Mouse (Mus musculus): ENCODE measurements around the gene Fmnl3. TPM values are rescaled to one million over a fixed set of nuclear protein-coding genes. Genes with fewer than 3 reads are reported as not detected.

Fmnl3 gene
- total RNA-seq, 2 experiments from 2014 or later = 11.3 to 13.4 TPM

DNA sequence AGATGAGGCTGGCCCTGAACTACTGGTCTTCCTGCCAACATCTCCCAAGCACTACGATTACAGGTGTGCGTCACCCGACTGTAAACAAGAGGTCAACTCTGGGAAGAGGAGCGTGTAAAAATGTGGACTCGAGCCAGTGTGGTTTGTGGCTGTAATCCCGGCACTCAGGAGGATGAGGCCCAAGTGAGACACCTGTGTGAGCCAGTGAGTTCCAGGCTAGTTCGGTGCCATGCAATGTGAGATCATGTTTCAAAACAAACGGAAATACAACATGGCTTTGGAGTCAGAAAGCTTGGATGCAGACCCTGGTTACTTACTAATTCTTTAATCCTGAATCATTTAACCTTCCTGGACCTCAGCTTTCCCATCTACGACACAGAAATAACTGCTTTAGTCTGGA lies 11.3 kb downstream of the Fmnl3 start:
- no peak for DNase-seq (ENCODE audit: low spot score in 2 of 2)
- intact Hi-C loops (cut with DNase I) = no loop called here

DNA sequence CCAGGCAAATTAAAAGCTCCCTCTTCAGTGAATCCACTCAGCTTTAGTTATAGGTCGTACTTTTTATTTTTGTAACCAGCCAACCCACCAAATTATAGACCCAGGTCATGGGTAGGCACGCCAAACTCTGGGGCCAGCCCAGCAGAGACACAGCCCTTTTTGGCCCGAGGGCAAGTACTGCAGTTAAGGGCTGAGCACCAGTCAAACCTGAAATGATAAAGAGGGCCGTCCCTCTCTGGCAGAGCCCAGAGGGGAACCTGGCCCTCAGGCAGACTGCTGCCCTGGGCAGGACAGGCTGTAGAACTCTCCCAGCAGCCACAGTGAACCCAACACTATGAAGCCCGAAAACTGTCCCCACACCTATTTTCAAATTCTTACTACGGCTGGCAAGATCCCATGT lies 13.8 kb downstream of the Fmnl3 start:
- intact Hi-C loops (cut with DNase I) = no loop called here
- no peak for DNase-seq (ENCODE audit: low spot score in 2 of 2)

DNA sequence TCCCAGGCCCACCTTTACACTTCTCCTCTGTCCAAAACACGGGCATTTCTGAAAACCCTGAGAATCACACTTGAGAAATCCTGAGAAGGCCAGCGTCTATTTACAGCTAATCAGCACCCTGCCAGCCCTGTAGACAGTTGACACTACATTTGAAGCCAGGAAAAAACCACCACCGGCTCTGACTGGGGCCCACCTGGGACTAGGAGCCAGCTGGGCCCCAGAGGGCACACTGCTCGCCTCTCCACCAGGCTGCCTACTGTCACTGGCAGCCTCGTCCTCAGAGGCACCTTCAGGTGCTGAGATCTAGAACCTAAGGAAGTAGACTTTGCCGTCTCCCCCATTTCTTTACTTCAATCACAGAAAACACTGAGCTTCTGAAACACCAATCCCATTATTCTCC lies 14.6 kb downstream of the Fmnl3 start:
- DNase-seq (ENCODE audit: low spot score in 2 of 2) = no peak
- intact Hi-C loops (cut with DNase I) = no loop called here

DNA sequence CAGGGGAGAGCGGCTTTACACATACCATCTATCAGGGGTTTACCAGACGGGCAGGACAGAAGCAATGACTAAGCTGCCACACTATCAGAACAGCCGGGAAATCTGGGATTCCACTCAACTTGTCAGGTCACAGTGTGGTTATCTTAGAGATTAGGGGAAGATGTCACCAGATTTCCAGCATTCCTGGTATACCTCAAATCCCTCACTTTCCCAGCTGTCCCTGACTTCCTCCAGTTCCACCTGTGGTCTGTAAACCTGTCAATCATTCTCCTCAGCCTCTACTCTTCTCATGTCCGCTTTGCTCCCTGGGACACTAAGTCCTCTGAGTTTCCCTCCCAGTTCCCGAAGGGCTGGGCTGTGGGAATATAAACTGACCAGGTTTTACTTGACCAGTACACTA lies 18.0 kb downstream of the Fmnl3 start:
- no peak for DNase-seq (ENCODE audit: low spot score in 2 of 2)
- intact Hi-C loops (cut with DNase I) = no loop called here

DNA sequence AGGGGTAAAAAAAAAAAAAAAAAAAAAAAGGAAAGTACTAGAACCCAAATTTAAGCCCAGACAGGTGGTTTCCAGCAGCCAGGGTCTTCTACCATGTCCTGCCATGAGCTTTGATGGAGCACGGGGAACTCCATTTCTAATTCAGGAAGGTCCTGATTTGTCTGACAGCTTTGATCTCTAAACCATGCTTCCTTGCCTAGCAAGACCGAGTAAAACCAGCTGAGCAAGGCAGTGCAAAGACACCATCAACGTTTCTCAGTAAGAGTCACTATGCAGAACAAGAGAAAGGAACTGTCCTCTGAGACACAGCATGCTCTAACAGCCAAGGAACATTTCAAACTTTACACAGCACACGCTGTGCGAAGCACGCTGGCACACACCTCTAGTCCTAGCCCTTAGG lies 18.7 kb downstream of the Fmnl3 start:
- no peak for DNase-seq (ENCODE audit: low spot score in 2 of 2)
- intact Hi-C loops (cut with DNase I) = no loop called here

DNA sequence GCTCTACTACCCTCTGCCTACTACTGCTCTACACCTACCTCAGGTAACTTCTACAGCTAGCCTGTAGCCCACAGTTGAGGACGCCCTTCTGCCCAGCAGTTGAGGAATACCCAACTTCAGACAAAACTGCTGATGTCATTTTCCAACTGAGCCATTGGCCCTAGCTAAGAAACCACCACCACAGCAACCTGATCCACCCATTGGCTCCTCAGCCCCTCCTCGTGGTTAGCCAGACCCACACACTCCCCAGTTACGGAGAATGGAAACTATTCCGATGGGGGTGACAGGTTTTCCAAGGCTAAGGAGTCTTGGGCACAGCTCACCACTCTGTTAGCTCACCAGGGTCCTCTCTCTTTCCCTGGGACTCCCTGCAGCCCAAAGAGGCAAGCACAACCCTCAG lies 25.3 kb downstream of the Fmnl3 start:
- no peak for DNase-seq (ENCODE audit: low spot score in 2 of 2)
- intact Hi-C loops (cut with DNase I) = no loop called here

DNA sequence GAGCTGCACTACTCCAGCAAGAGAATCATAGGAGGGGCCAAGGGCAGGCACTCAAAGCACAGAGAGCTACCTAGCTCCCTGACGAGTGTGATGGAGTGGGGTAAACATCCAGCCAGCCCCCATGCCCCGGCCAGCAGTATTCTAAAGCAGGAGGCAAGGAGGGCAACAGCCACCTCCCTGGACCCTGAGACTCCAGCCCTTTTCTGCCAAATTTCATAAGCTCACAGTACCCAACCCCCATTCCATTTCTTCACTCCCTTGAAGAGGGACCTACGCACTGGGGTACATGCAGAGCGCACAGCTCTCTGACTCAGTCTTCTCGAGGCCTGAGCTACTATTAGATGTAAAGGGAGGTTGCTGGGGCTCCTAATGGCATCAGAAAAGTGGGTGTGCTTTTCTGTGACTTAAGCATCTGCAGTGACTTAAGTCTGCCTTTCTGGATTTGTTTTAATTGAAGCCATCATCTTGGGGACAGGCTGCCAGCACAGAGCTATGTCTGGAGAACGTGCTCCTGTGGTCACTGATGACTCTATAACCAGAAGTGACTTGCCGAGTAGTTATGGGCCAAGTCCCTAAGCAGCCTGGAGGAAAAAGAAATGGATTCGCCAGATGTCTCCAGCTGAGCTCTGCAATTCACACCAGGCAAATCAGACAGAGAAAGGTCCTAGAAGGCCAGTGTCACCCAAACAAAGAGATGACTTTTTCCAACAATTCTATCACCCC lies 26.0 kb downstream of the Fmnl3 start:
- no peak for DNase-seq (ENCODE audit: low spot score in 2 of 2)
- intact Hi-C loops (cut with DNase I) = no loop called here

DNA sequence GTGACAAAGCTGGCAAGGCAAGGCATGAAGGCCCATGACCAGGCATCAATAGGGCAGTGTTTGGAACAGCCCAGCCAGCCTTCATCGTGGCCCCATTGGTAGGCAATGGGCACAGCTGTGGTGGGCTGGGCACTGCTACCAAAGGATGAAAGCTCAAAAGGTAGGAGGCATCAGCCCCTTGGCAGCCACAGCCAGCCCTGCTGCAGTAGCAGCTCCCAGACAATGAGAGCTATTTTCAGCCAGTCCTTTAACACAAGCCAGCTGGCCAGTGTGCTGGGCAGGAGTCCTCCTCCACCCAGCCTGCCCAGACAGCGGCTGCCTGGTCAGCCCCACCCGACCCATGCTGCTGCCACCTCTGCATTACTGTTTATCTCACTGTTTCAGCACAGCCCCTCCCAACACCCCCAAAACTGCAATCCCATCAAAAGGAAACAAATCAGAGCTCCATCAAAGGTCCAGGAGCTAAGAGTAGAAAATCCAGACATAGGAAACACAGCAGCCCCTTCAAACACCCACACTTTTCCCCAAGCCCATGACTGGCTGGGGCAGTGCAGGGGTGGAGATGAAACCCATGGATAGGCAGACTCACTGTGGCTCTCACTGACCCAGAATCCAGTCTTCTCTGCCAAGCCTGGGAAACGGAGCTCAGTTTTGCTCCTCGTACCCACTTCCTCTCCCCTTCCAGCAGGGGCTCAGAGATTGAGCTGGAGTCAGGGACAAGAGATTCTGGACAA lies 26.7 kb downstream of the Fmnl3 start:
- DNase-seq (ENCODE audit: low spot score in 2 of 2) = peak; percentile 49 to 73
- intact Hi-C loops (cut with DNase I) = no loop called here

DNA sequence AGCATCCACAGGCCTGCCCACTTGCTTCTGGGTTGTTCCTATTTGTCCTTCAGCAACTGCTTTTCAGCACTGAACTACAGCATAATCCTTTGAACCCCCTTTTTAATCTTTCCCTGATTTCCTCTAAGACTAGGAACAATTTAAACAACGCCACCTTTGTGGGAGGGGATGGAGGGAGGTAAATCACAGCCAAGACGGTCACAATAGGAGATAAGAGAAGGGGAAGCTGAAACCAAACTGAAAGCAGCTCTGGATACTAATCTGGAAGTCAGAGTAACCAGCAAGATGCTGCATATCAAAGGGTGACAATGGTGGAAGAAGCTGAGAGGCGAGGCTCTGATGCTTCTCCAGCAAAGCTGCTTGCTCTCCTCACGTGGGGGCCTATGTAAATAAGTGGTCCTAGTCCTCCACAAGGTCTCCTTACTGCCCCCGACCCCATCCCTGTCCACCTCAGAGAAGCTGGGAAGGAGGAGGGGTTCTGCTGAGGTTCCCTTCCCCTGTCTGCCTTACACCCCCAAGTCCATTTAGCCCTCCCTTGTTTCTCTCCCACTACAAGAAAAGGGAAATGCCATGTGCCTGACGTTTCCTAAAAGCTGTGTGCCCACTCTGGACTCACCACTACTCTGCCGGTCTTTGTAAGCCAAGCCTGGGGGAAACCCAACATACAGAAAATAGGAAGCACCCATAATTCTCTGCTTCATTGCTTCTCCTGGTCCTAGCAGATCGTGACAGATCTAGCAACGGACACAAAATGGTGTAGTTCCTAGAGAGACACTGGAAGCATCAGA lies 27.9 kb downstream of the Fmnl3 start:
- intact Hi-C loops (cut with DNase I) = no loop called here
- no peak for DNase-seq (ENCODE audit: low spot score in 2 of 2)

DNA sequence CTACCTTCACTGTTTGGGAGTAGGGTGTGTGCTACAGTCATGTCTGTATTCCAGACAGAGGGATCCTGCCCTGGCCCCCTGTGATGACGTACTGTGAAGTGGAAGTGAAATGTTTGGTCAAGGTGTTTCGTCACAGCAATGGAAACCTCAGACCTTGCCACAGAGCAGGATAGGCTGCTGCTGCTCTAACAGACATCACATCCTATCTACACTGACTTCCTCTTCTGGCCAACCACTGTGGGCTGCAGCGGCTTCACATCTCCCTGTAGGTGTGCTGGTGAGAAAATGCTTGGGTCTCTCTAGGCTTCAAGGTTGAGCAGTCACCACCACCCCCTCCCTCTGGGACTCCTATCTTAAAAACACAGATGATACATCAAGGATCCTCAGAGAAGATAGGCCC lies 29.2 kb downstream of the Fmnl3 start:
- no peak for DNase-seq (ENCODE audit: low spot score in 2 of 2)
- intact Hi-C loops (cut with DNase I) = no loop called here

DNA sequence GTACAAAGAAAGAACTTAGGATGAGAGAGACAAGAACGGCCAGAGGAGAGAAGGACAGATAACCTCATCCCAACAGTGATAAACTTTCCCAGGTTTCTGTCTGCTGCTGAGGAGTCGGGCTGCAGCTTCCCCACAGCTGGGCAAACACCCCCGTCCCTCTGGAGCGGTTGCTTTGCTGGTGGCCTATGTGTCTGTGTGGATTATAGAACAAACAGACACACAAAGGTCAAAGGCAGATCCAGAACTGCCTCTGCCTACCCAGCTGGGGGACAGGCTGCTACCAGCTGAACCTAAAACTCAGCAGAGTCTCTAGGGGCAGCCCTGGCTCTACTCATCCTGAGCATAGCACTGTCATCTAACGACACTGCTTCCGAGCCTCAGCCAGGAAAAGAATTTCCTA lies 30.6 kb downstream of the Fmnl3 start:
- intact Hi-C loops (cut with DNase I) = no loop called here
- no peak for DNase-seq (ENCODE audit: low spot score in 2 of 2)

DNA sequence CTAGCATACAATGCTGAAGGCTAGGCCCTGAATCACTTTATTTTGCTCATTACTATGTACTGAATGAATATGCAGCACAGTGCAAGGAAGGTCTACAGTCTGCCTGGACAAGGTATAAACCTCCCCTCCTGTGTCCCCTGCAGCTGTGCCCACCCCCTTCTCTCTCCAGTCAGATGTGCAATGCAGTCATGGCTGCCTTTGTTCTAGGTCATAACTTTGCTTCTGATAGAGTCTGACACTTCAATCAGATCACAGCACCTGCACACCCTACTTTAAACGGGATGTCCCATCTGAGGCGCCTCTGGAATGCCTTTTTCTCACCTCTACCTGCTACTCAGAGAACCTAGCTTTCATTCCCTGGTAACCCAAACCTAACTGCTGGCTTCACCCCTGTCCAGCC lies 31.4 kb downstream of the Fmnl3 start:
- DNase-seq (ENCODE audit: low spot score in 2 of 2) = no peak
- intact Hi-C loops (cut with DNase I) = no loop called here

DNA sequence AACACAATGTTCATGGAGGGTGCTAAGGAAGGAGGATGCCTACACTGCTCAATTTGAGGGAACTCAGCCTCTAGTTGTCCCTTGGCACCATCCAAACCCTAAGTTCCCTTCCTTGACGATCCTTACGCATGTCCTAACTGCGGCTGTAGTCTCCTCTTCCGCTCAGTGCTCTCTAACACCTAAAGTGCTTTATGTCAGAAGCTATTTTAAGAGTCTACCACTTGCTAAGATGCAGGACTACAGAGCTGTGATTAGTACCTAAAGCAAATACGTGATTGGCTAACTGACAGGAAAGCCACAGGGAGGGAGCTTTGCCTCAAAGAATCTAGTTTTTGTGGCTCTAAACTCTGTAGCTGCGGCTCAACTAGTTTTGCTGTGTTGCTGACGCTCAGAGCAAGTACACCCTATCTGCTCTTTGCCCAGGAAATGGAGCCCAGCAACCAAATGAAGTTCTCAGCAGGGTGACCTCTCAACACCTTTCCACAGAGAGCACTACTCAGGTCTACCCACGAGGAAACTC lies 34.4 kb downstream of the Fmnl3 start:
- no peak for DNase-seq (ENCODE audit: low spot score in 2 of 2)
- intact Hi-C loops (cut with DNase I) = no loop called here

DNA sequence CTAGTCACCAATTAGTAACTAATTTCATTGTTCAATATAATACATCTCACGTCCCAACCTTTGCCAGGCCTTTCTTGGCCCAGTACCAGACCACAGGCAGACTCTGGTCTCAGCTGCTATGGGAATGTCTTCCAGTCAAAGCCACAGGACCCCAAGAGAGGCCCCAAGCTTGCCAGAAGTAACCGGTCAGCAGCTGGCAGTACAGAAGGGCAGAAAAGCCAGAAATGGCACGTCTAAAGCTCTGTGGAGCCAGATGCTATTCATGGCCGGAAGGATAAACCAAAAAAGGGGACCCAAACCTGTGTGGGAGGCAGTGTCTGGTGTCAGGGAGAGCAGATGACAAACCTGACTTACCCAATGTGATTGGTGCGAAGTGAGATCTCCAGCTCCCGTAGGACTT lies 35.8 kb downstream of the Fmnl3 start:
- no peak for DNase-seq (ENCODE audit: low spot score in 2 of 2)
- intact Hi-C loops (cut with DNase I) = no loop called here

DNA sequence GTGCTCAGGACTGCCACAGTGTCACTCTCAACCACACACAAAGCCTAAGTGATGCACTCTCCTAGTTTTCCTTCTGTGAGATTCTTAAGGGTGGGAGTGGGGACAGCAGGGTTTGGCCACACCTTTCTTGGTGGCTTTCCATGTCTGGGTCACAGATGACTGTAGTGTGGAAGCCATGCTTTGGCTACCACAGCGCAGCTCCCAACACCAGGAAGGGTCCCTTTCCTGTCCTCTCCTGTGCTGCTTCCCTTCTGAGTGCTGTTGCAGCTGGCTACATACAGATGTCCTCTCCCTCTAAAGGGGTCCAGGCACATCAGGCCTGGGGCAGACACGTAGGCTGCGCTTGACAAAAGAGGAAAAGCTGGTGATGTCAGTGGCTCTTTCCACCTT lies 36.6 kb downstream of the Fmnl3 start:
- no peak for DNase-seq (ENCODE audit: low spot score in 2 of 2)
- intact Hi-C loops (cut with DNase I) = no loop called here

DNA sequence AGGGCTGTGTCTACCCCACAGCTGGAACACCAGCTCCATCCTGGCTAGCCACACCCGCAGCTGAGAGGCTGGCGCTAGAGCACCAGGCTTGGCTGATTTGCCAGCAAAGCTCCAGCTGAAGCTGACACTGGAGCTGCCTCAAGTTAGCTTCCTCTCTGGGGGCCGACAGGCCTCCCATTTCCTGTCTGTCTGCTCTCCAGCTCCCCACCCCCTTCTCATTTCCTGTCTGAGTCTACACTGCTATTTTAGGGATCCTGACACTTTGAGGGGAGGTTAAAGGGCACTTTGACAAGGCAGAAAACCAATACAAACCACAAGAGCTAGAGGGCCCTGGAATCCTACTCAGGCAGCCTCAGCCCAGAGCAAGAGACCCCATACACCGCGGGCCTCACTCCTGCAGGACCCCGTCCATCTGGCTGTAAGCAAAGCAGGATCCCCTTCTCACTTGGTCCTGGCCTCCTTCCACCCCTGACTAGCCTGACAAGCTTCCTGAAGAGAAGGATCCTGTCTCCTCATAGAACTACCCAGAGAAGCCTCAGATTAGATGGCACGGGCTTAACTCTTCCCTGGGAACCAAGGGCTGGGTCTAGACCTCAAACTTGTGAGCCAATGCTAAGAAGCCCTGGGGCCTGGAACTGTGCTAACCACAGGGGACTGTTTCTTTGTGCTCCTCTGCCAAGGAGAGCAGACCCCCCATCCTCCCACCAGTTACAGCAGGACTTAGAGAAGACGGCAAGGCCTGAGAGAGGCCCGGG lies 37.2 kb downstream of the Fmnl3 start:
- peak; percentile 43 to 78 for DNase-seq (ENCODE audit: low spot score in 2 of 2)
- intact Hi-C loops (cut with DNase I) = no loop called here

DNA sequence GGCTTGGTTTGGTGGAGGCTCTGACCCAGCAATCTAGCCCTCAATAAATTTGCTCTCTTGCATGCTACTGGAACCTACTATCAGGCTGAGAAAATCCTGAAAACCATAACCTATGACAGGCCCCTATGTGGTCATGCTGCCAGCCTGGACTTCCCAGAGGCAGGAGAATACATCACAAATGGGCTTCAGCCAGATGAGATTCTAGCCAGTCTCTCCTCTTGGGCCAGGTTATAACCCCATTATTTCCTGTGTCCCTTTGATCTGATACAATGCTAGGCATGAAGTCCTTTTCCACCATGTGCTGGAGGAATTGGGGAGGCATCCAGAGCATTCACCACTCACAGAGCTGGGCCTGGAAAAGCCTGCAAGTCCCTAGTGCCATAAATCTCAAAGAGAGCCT lies 38.2 kb downstream of the Fmnl3 start:
- no peak for DNase-seq (ENCODE audit: low spot score in 2 of 2)
- intact Hi-C loops (cut with DNase I) = no loop called here

DNA sequence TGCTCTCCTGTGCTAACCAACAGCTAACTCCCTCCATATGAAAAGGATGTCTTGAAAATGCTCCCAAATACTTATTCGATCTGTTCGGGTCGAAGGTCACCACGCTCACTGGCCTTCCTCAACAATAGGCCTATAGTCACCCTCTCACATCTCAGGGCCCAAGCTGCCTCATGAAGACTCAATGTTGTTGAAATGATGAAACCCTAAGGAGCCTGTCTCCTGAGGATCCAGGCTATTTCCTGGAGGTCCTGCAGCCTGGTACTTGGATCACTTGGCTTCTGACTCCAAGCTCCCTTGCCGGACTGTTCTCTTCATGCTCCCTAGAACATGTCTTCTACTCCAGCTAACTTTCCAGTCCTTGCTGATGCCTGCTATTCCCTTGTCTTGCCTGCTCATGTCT lies 38.9 kb downstream of the Fmnl3 start:
- intact Hi-C loops (cut with DNase I) = no loop called here
- no peak for DNase-seq (ENCODE audit: low spot score in 2 of 2)

DNA sequence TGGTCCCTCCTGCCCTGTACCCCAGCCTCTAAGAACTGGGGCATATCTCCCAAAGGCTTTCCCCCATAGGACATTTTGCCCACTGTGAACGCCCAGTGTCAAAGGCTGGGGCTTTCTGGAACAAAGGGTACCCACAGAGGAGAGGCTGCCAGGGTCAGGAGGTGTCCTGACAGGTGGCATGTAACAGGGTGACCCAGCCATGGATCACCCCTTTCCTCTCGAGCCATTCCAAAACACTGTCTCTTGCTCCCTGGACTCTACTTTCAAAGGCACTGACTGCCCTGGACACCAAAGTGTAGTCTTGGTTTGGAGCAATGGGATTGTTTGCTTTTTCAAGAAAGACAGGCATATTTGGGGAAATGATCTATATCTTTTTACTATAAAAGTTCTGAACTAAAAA lies 40.0 kb downstream of the Fmnl3 start:
- intact Hi-C loops (cut with DNase I) = no loop called here
- no peak for DNase-seq (ENCODE audit: low spot score in 2 of 2)

DNA sequence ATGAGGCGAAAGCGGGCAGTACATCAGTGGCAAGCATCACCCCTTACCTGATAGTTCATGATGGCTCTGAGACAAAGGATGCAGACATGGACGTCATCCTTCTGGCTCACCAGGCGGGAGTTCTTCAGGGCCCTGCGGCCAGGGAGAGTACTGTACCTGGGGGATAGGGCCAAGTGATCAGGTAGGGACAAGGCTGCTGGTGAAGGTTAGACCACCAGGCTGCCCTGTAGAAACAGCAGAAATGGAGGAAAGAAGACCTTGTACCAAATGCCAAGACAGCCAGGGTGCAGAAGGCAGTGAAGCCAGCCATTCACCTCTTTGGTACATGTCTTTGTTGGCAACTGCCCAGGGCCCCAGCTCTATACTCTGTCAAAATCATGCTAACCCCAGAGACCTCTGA lies 42.3 kb downstream of the Fmnl3 start:
- intact Hi-C loops (cut with DNase I) = loop anchor here (5.0 kb wide), 1 partner anchor 39 kb away; no protein-coding TSS in a partner anchor

More for the DNA sequence above, 42.3 kb downstream of the Fmnl3 start:
- DNase-seq (ENCODE audit: low spot score in 2 of 2) = no peak

Data from left cerebral cortex, postnatal 14 days (tissue).